Mouse (Mus musculus): ENCODE measurements around the gene Abca8a.

Abca8a gene

GRCm38 (mm10) chr11:109981872-109982271 lies 113.9 kb downstream of the Abca8a start:
- DNase-seq = no peak
